Mouse (Mus musculus): ENCODE measurements around the gene Nr2c2. TPM values are rescaled to one million over a fixed set of nuclear protein-coding genes. Genes with fewer than 3 reads are reported as not detected.

Nr2c2 gene
- 16.0 and 20.4 TPM in 2 replicates for polyA plus RNA-seq (2012; rRNA removed)

GRCm38 (mm10) chr6:92091130-92091591 lies at the start of gene Nr2c2:
Gene Nr2c2, plus strand, starts transcription at chr6:92091390.

GRCm38 (mm10) chr6:92183621-92184131 lies 92.5 kb downstream of the Nr2c2 start, which contains the start of gene Mrps25:
Gene Mrps25, minus strand, starts transcription at chr6:92184033.

GRCm38 (mm10) chr6:92214773-92215449 lies 123.7 kb downstream of the Nr2c2 start, which contains the start of gene Rbsn:
Gene Rbsn, minus strand, starts transcription at chr6:92214925.

Other genes starting within 250 kb of the Nr2c2 start
- 1.9 and 2.6 TPM in 2 replicates for gene Ccdc174, start 213.3 kb upstream of the Nr2c2 start, polyA plus RNA-seq (2012; rRNA removed)
- 0.09 and 0.17 TPM in 2 replicates for gene 4930590J08Rik, start 188.6 kb upstream of the Nr2c2 start, polyA plus RNA-seq (2012; rRNA removed)
- gene Fgd5, start 112.5 kb upstream of the Nr2c2 start, polyA plus RNA-seq (2012; rRNA removed) = 10.3 and 10.8 TPM in 2 replicates
- 7.2 and 12.1 TPM in 2 replicates for gene Mrps25, start 92.6 kb downstream of the Nr2c2 start, polyA plus RNA-seq (2012; rRNA removed)
- gene Rbsn, start 123.5 kb downstream of the Nr2c2 start, polyA plus RNA-seq (2012; rRNA removed) = 12.6 and 14.7 TPM in 2 replicates
- 0.22 TPM in 1 of 2 replicates, not detected in the other for gene Trh, start 153.3 kb downstream of the Nr2c2 start, polyA plus RNA-seq (2012; rRNA removed)

All from ovary, adult 2 months (tissue).